Mouse (Mus musculus) 3T3-L1 (cell line): ENCODE measurements around the gene Sash1.

ENCODE experiments used
- DNase-seq: peaks from one replicate; pipeline ENCODE4 v3.0.0-alpha.2; 2015; ENCODE audit warnings: low read depth, low spot score

Sash1 gene

DNA sequence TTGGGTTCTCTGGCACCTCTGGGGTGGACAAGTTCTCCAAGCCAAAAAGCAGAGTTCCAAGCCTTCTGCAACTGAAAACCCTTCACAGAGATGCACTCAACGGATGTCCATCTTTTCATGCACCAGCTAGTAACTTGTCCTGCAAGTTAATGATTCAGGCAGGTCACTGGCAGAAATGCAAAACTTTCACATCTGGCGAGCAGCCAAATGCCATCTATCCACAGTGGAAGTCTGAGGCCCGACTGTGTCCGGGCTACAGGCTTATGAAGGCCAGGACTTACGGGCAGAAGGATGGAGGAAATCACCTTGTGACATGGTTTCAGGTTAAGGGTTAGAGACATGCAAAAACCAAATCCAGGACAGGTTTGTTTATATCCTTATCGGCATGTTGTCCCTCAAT, 88.0 kb downstream of the Sash1 start:
- no peak for DNase-seq

DNA sequence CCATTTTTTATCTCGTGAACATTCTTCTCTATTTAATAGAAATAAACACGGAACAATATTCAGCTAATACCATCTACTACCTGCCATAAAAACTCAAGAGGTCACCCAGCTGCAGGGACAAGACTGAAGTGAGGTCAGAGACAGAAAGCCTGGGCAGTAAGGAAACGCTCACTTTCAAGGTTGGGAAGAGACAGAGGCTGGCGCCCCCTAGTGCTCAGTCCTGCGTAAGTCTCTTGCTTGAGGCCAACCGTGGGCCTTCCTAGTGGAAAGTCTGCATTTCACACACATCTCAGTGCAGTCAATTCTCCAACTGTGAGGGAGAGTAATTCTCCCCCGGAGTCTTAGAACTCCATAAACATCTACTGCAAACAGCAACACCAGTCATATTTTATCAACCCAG, 90.5 kb downstream of the Sash1 start:
- peak; percentile 82 for DNase-seq

DNA sequence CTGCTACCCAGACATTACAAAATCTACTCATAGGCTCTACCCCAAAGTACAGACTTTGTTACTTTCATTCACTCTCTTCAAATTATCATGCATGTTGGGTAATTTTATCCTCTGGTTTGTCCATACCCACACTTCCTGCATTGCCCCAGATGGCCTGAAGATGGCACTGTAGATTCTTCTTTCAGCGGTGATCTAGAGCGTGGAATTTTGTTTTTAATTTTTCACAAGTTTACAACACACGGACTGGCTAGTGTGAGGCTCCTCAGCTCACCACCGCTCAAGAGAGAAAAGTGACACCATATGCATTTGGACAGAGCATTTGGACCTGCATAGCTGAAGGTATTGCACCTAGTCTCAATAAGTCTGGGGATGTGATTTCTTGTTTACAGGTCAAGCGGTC, 93.5 kb downstream of the Sash1 start:
- DNase-seq, result peak; percentile 77

DNA sequence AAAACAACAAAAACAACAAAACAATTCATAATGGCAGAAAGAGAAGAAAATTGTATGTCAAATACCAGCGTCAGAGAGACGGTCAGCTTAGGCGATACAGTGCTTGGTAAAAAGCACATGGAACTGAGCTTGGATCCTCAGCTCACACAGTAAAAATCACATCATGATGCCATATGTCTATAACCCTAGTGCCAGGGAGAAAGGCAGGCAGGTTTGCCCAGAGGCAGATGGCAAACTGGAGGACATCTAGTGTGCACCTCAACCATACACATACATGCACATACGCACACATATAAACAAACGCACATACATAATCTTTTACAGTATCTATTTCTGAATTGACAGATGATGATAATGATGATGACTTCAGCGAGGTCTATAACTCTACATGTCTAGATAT, 96.8 kb downstream of the Sash1 start:
- no peak for DNase-seq

DNA sequence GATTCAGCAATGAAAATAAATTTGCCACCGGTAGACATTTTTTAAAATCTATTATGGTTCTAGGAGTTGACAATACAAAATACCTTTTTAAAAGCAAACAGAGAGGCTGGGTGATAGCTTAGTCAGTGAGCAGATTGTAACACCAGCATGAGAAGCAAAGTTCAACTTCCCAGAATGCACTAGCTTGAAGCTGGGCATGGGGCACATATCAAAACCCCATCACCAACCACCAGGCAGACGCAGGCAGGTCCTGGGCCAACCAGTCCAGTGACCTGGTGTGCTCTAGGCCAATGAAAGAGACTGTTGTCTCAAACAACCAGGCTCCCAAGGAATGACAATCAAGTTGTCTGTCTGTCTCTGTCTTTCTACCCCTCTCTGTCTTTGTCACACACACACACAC, 98.6 kb downstream of the Sash1 start:
- no peak for DNase-seq

DNA sequence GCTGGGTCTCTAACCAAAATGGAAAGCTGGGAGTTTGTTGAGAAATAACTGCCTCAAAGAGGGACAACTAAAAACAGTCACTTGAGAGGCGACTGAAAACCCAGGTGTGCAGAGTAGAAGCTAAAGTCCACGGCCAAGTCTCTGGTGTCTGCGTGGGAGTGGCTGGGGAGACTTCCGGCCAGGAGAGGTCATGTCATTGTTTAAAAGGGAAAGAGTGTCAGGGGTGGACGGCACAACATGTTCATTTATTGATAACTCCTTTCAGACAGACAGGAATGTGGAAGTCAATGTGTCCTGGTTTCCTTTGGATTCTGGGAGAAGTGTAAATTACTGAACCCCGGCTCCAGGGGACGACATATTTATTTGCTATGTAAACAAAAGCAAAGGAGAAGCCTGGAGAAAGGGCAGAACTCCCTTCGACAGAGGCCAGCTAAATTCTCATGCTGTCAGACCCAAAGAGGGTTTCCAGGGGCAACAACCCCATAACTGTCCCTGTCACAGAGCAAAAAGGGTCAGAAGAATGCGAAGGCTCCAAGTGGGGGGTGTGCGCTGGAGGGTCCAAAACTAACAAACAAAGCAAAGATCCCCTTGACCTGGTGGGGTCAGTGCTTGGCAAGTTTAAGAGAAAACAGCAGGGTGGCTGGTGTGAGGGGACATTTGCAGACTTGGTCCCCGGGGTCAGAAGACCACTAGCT, 100.3 kb downstream of the Sash1 start:
- no peak for DNase-seq

DNA sequence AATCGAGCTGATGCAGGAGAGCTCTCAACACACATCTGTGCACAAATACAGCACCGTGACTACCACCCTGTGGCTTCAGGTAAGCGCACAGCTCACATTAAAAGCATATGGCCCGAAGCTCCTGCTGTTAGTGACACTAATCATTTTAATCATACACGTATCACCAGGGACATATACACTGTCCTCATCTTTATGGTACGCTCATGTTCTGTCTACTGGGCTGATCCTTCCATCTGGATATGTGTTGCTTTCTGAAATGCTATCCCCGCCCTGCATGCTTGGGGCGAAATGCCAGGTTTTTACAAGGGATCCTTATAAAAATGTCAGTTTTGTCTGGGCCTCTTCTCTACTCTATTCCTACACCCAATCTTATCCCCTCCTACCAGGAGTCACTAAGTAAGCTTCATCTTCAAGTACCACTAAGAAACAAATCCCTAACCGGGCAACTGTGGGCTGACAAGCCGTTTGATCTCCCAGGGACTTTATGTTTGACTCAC, 103.9 kb downstream of the Sash1 start:
- no peak for DNase-seq

DNA sequence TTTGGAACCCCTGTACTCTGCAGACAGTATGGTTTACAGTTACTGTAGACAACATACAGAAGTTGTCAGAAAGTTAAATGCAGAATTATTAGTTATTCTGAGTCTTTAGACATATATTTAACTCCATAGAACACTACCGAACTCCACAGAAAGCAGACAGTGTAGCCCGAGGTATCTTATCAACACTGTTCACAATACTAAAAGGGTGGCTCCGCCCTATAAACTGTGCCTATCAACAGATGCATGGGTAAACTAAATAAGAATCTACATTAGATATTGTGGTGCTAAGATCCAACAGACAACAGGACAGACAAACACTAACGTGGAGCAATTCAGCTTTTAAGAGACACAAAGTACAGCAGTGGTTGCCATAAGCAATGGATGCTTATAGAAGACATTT, 106.0 kb downstream of the Sash1 start:
- DNase-seq, result no peak

DNA sequence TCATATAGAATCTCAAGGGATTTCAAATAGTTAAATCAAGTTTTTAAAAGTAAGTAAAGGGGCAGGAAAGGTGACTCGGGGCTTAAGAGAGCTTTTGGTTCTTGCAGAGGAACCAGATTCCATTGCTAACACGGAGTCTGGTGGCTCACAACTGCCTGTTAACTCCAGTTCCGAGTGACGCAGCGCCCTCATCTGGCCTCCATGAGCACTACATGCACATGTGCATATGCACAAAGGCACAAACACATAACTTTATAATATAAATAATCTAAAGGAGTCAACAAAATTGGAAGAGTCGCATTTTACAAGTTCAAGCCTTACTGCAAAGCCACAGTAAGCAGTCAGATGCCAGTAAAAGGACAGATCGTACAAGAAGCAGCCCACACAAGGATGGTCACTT, 107.0 kb downstream of the Sash1 start:
- peak; percentile 25 for DNase-seq

DNA sequence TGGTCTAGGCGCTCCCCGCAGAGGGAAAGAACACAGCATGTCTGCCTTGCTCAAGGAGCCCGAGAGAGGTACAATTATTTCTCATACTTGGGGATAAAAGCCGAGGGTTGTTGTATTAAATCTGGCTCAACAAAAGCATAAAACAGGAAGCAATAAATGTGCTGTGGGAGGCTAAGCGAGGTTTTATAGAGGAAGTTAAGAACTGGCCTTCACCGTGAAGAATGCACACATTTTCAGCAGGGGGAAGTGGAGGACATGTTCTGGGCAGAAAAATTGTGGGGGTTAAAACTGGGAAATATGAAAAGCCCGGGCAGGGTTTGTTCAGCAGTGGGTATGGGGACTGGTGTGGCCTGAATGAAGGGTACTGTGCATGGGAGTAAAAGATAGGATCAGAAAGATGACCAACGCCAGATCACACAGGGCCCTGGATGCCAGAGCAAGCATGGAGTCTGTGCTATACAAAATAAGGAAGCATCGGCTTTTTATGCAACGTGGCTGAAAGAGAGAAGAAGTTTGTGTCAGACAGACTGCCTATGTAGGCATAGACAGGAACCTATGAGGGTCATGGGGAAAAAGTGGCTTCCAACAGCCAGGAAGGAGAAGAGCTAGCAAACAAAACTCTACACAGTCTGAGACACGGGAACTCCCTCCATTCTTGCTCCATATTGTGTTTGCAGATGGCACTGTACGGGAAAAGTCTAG, 108.2 kb downstream of the Sash1 start:
- DNase-seq, result no peak

DNA sequence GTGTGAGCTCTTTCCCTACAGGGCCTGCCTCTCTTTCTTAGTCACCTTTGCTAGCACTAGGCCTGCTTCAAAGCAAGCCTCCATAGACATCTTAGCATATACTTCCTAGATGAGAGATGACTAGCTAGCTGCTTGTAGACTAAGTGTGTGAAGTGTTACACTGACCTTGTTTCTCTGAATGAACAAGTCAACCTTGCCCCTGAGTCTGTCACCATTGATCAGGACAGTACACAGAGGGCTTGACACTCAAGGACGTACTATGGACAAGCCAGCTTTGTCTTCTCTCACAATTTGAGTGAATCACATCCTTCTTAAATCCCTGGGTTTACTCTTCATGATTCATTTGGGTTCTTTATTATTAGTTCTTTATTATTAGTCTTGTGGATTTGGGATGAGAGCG, 109.1 kb downstream of the Sash1 start:
- no peak for DNase-seq

DNA sequence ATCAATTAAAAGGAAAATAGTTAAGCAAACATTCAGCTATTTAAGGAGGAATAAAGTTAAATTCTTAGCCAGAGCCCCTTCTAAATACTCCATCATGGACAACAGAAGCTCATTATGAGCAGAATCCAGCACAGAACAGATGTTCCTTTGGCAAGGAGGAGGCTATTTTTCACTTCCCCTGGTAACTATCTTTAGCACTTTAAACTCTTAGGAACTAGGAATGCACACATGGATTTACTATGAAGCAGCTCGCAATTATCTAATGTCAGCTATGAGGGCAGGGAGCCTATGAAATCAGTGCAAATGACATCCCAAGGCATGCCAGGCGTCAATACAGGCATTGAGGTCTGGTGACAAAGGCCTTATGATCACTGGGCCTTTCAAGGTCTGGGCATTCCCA, 110.1 kb downstream of the Sash1 start:
- DNase-seq, result no peak

DNA sequence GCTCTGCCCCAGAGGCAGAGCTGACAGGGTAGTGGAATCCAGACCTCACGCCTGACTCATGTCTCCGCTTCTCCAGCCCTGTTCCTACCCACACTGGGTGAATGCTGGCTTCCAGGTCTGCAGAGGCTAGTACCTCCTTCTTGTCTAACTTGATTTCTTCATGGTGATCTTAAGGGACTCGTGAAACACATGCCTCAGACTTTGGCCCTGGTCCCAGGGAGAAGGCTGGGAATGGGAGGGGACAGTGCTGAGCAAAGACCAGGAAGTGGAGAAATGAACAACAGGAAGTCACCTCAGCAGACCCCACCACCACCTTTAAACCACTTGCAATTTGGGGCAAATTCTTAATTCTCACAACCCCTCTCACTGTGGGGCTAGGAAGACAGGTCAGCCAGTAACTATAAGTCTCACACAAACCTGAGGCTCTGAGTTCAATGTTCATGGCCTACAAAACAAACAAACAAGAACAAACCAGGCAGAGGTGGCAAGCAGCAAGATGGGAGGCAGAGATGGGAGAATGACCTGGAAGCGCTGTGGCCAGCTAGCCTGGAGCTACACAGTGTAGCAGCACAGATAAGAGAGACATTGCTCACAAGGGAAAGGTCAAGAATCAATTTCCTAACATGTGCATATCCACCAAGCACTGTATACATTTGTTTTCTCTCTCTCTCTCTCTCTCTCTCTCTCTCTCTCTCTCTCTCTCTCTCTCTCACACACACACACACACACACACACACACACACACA, 113.2 kb downstream of the Sash1 start:
- DNase-seq, result peak; percentile 91

DNA sequence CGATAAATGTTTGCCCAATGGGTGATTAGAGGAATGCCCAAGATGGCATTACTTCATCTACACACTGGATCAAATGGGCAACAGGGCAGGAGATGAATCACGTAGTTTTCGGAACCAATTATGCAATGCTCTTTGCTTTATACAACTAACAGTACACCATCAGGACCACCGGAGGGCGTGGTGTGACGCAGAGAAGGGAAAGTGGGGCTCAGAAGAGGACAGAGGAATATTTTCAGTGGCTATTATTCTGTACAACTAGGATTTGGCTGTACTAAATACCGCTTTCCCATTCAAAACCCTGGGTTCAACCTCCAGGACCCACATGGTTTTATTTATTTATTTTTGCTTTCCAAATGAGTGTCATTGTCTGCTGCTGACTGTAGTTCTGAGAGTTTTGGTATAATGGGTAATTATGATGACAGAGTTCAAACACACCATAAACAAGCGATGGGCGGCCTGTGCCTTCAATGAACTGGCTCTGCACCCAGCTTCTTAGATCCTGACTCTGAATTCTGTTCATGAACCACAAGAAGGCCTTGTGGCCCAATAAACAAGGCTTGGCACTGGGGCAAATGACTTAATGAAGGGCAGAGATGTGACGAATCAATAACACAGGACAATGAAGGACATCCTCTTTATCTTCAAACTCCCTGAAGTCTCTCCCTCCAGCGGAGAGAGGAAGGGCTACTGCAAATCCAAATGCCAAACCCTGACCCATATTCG, 114.8 kb downstream of the Sash1 start:
- DNase-seq, result no peak

DNA sequence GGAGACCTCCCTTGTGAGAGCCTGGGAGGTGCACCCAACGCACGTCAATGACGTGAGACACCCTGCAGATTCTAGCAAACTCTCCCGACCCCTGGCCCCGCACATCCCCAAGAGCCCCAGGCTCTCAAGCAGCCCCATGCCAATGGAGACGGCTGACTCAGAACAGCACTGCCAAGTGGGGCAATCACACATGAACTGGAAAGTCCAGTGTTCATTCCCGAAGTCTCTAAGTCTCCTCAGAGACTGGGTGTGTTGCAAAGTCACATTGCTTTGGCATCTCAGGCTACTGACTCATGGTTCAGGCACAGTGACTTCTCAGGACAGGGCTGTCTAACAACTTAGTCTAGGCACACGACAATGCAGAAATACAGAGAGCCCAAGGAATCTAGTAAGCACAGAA, 117.2 kb downstream of the Sash1 start:
- DNase-seq, result peak; percentile 77

DNA sequence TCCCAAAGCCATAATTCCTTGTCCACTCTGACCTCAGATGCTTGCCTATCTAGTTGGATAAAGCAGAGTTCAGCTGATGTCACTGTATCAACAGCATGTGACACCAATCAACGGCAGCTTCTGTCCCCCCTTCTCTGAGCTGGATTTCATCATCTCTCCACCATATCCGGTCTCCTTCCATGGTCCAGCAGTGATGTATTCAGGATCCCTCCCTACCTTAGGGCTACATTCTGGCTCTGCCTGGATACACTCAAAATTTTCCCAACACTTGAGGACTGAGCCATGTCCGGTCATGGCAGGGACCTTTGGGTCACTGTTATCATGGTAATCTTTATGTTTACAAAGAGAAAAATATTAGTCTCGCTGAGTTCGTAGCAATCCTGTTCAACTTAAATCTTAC, 118.5 kb downstream of the Sash1 start:
- DNase-seq, result no peak

DNA sequence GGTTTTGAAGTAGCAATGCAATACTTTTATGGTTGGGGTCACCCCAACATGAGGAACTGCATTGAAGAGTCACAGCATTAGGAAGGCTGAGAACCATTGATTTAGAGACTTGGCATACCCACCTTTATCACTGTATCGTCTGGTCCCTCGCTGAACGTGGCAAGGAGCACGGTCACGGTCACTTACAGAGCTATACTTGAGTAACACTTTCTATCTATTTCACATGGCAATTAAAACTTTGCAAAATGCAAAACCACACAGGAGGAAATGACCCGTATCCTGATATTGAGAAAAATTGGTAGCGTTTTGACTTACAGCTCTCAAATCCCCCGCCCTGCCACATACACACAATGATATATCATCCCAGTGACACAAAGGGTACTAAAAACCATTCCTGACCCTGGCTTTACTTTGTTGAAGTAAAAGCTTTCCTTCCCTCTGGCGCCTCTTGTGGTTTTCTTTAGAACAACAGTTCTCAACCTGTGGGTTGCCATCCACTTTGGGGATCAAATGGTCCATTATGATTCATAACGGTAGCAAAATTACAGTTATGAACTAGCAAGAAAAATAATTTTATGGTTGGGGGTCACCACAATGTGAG, 119.8 kb downstream of the Sash1 start:
- DNase-seq, result peak; percentile 61

DNA sequence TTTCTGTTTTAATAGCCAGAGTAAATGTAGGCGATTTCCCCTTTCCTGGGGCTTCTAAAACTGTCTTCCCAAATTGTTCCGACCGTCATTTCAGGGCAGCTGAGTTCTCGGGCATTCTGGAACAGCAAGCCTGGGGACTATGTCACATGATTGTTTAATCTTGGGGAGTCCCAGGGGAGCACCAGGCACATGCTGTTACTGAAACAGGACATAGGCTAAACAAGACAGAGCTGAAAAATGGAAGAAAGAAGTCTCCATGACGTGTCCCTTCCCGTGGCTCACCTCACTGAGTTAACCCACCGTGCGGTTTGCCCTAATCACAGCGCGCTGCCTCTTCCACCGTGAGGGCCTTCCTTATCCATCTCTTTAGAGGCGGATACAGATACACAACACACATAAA, 123.1 kb downstream of the Sash1 start:
- peak; percentile 69 for DNase-seq

DNA sequence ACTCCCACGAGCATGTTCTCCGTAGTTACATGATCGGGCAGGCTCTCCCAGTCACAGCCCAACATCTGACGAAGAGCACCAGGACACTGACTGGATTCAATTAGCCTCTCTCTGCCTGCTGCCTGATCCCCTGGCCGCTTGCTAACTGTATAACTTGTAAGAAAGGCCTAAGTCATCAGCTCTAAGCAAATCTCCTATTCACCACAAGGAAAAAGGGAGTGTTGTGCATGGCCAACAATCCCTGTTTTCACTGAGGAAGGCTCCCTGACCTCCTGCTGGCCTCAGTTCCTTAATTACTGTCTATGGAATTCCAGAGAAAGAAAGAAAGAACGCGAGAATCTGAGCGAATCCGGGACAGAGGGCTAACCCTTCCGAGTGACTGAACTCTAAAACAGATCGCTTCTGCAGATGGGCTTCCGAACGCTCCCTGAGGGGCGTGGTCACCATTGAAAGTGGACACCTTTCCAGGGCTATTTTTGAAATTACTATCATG, 123.6 kb downstream of the Sash1 start:
- peak; percentile 92 for DNase-seq

DNA sequence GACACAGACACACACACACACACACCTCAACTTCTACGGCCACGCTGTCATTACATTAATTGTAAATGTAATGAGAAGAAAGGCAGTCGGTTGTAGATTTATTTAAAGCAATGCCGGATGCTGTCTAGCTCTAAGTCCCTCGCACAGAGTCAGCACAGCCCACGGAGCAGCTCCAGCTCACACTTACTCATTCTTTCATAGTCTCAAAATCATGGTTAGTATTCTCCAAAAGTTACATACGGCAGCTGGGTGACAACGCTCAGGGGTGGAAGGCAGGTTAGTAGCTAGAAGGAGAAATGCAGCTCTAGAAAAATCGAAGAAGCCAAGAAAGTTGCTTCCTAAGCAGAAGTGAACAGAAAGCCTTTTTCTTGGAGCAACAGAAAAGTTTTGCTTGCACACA, 124.2 kb downstream of the Sash1 start:
- DNase-seq, result peak; percentile 36

DNA sequence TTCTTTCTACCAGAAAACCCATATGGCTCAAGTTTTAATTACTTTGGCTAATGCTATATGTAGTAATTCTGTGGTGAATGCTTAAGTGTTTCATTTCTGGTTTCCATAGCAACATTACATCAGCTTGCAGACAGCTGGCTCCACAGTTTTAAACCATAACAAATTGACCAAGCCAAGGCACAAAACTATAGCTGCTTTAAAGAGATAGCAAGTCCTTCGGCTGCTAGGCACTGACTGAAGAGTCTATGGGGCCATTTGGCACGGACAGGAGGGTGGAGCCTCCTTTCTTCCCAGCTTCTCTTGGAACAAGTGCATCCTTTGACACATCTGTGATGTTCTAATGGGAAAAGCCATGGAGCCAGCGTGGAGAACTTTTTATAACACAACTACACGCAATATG, 125.3 kb downstream of the Sash1 start:
- DNase-seq, result peak; percentile 78
